Mouse (Mus musculus) megakaryocyte-erythroid progenitor cell, adult 5 weeks (primary cell): ENCODE results near the gene Tulp2. TPM values are rescaled to one million over a fixed set of nuclear protein-coding genes. Genes with fewer than 3 reads are reported as not detected.

Source experiments
- polyA plus RNA-seq: library from polyadenylated mRNA; stranded (reverse); fragments of >175 nt; gene quantifications from 2 replicates; pipeline ENCODE4 v1.2.3, GENCODE M21; 2012

Tulp2 gene
- polyA plus RNA-seq: 0.05 TPM in 1 of 2 replicates, not detected in the other

DNA sequence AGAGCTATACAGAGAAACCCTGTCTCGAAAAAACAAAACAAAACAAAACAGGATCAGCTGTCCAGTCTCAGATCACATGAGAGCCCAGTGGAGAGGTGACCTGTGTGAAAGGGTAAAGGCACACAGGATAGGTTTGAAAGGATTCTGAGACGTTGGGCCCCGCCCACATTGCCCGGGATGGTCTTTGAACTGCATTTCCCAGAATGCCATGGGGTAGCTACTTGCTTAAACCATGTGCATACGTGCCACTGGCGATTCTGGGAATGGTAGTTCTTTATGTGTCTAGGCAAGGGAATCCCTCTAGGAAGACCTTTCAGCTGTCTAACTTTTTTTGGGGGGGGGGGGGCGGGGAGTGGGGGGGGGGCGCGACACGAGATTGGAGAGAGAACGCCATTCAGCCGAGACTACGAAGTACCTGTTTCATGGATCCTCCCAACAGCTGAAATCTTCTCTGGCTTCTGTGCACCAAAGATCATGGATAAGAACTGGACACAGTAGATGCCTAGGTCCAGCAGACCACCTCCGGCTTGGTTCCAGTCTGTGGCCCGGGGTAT is at the start of gene Tulp2:
Gene Tulp2 (plus strand): TSS at position 504 of the 554 bp plus-strand sequence.

DNA sequence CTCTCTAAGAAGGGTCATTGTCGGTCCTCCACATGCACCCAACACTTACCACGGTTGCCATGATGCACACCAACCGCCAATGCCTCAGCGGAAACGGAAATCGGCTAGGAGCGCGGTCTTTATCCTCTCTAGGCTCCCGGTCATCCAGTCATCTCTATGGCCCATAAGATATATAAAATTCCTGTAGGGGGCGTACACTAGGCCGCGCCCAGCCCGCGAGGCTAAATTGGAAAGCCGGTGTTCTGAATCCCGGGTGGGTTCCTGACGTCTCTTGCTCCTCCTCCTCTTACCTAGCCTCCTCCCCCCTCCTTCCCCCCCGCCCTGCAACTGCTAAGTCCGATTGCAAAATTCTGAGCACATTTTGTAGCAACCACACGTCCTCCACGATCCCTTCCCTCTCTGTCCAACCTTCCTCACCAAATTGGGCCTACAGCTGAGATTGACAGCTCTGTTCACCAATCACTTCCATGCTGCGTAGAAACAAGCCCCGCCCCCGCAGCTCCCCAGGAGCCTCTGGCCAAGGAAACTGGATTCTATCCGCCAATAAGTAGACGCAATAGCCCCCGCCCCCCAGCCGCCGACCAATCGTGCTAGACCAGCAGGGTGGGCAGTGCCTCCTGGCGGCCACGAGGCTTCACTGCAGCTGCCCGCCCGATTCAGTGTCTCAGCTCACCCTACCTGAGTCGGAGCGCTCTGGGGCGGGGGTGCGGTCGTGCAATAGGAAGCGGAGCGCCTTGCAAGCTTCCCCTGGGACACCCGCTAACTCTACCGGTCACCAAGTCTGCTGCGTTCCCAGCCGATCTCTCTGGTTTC is 47.3 kb upstream of the Tulp2 start, which contains the start of gene Gys1:
Gene Gys1 (plus strand): TSS at position 642 of the 813 bp plus-strand sequence.

GRCm38 (mm10) chr7:45437521-45438276 is 44.0 kb upstream of the Tulp2 start, which contains the start of gene Ruvbl2:
TSS of gene Ruvbl2 (minus strand) at chr7:45438096.

GRCm38 (mm10) chr7:45459564-45460140 is 22.0 kb upstream of the Tulp2 start, which contains the start of gene Ftl1:
TSS of gene Ftl1 (minus strand) at chr7:45459884.

DNA sequence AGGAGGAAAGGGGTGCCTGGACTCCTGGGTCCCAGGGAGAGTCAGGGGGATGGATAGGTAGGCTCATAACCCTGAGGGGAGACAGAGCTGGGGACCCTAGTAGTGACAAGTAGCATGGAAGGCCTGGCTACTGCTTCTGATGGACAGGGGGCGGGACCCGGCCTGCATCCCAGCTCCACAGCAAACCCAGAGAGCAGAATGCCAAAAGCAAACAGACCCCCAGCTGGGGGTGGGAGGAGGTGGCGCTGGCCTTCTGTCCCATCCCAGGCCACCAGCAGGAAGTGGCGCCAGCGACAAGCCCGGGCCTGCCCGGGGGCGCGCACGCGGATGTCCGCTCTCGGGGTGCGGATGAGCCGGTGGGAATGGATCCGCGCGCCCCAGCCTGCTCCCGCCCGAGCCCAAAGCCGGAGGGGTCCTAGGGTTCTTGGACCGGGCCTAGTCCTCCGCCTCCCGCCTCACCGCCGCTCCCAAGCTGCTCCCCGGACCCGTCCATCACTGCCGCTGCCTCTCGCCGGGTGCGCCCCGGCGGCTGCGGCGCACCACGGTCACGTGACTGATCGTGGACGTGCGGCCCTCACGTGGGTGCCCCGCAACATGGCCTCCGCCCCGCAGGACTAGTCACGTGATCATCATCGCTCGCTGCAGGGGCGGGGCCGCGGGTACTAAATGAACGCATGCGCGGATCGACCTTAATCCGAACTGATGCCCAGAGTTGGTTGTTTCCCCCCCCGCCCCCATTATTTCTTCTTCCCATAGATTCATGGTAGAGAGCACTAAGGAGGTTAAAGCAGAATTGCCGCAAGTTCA is 15.2 kb upstream of the Tulp2 start, which contains the start of gene Bax:
Gene Bax (minus strand): TSS at position 616 of the 807 bp plus-strand sequence.

DNA sequence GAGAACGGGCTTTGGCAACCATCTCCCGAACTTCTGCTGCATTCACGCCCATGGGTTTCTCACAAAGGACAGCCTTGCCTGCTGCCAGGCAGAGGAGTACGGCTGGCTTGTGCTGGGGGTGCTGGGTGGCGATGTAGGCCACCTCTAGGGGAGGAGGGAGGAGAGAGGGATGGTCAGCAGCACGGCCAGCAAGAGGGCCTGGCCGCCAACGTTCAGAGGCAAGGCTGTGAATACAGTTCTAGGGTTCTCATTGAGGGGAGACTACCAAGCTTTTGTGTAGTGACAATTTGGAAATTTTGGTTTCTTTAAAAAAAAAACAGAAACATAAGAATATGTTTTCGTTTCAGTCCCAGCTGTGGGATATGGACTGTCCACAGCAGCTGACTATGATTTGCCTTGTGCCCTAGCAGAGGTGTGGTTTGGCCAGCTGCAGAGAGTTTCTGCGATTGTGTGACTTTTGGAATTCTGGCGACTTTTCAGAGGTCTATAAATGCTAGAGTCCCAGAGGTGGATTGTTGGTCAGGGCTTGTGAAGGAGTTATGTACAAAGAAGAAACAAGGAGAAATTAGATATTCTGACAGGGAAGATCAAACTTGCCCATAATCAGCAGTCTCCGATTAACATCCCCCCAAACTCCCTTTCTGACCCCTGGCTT is 5.2 kb downstream of the Tulp2 start, which contains the start of gene Gm45808:
Gene Gm45808 (minus strand): TSS at position 51 of the 655 bp plus-strand sequence.

GRCm38 (mm10) chr7:45488293-45489204 is 6.9 kb downstream of the Tulp2 start, which contains the start of gene Dhdh:
TSS of gene Dhdh (minus strand) at chr7:45488805.

DNA sequence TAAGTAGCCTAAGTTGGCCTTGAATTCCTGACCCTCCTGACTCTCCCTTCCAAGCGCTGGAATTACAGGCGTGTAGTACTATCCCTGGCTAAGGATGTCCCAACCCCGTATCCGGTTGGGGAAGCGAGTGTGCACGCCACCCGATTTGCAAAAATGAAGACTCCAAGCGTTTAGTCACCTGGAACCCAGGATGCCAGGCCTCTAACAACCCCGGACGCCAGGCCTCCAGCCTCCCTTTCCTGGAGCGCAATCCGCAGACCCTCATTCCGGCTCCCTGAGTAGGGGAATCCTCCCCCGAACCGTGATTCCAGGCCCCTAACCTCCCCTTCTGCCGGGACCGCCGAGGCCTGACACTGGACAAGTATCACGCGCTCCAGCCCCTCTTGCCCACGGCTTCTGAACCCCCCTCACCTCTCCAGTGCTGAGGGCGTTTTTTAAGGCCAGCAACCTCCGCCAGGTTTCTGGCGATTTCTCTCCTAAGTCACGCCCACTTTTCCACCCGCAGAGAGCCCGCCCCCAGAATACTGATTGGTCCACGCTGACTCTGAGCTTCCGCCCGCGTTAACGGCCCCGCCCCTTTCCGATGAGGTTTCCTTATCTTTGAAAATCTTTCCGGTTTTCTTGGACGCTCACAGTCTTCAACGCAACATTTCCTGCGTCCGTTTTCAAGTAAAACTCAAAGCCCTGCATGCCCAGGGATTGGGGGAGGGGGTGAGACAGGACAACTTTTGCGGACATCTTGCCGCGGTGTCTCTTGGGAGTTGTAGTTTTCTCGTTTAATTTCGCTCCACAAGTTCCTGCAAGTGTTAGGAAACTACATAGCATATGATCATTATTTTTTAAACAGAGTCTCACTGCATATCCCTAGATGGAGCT is 28.5 kb downstream of the Tulp2 start, which contains the start of gene Nucb1:
Gene Nucb1 (minus strand): TSS at position 495 of the 876 bp plus-strand sequence.

GRCm38 (mm10) chr7:45525809-45526473 is 44.3 kb downstream of the Tulp2 start, which contains the start of the genes Ppp1r15a and Plekha4:
TSS of gene Ppp1r15a (minus strand) at chr7:45526268.
TSS of gene Plekha4 (plus strand) at chr7:45526330.

DNA sequence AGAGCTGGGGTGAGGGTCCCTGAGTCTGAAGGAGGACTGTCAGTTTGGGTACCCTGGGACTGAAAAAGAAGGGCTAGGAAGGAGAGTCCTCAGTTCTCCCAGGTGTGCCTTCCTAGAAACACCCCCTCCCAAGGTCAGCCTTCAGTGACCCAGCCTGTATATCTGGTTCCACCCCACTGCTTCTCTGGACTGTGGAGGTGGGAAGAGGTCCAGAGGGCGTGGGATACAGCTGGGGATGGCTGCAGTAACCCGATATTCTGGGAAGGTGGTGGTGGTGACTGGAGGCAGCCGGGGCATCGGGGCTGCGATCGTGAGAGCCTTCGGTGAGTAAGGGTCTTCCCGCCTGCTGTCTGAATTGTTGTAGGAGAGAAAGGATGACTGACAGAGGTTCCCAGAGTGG is 73.1 kb downstream of the Tulp2 start, which contains the start of gene Hsd17b14:
Gene Hsd17b14 (plus strand): TSS at position 150 of the 400 bp plus-strand sequence.

GRCm38 (mm10) chr7:45570103-45570741 is 88.5 kb downstream of the Tulp2 start, which contains the start of gene Bcat2:
TSS of gene Bcat2 (plus strand) at chr7:45570153.

Other genes starting within 250 kb of the Tulp2 start
- gene Cd37, start 242.8 kb upstream of the Tulp2 start, polyA plus RNA-seq: 173 and 185 TPM in 2 replicates
- not detected in 2 replicates for gene Slc6a16, start 240.8 kb upstream of the Tulp2 start, polyA plus RNA-seq
- gene Slc6a21, start 204.4 kb upstream of the Tulp2 start, polyA plus RNA-seq: 0.09 TPM in 1 of 2 replicates, not detected in the other
- 3.3 and 5.4 TPM in 2 replicates for gene Trpm4, start 148.1 kb upstream of the Tulp2 start, polyA plus RNA-seq
- not detected in 2 replicates for gene Hrc, start 146.6 kb upstream of the Tulp2 start, polyA plus RNA-seq
- gene Ppfia3, start 114.9 kb upstream of the Tulp2 start, polyA plus RNA-seq: 0.56 TPM in 2 replicates
- gene Lin7b, start 111.3 kb upstream of the Tulp2 start, polyA plus RNA-seq: 2.3 and 2.6 TPM in 2 replicates
- 920 and 1,244 TPM in 2 replicates for gene Snrnp70, start 86.1 kb upstream of the Tulp2 start, polyA plus RNA-seq
- 0.04 and 0.28 TPM in 2 replicates for gene Kcna7, start 76.2 kb upstream of the Tulp2 start, polyA plus RNA-seq
- gene Ntf5, start 68.2 kb upstream of the Tulp2 start, polyA plus RNA-seq: 0.04 TPM in 1 of 2 replicates, not detected in the other
- 0.11 TPM in 1 of 2 replicates, not detected in the other for gene Lhb, start 61.1 kb upstream of the Tulp2 start, polyA plus RNA-seq
- 28.3 and 36.5 TPM in 2 replicates for gene Gys1, start 47.0 kb upstream of the Tulp2 start, polyA plus RNA-seq
- 407 and 425 TPM in 2 replicates for gene Ruvbl2, start 43.8 kb upstream of the Tulp2 start, polyA plus RNA-seq
- 3,550 and 4,748 TPM in 2 replicates for gene Ftl1, start 22.0 kb upstream of the Tulp2 start, polyA plus RNA-seq
- 188 and 194 TPM in 2 replicates for gene Bax, start 15.0 kb upstream of the Tulp2 start, polyA plus RNA-seq
- gene Gm45808, start 4.9 kb downstream of the Tulp2 start, polyA plus RNA-seq: not detected in 2 replicates
- gene Dhdh, start 6.9 kb downstream of the Tulp2 start, polyA plus RNA-seq: 4.6 TPM in 2 replicates
- gene Nucb1, start 28.5 kb downstream of the Tulp2 start, polyA plus RNA-seq: 728 and 929 TPM in 2 replicates
- 397 and 438 TPM in 2 replicates for gene Ppp1r15a, start 44.4 kb downstream of the Tulp2 start, polyA plus RNA-seq
- gene Plekha4, start 44.5 kb downstream of the Tulp2 start, polyA plus RNA-seq: 0.93 and 1.1 TPM in 2 replicates
- 2.8 and 3.1 TPM in 2 replicates for gene Hsd17b14, start 73.0 kb downstream of the Tulp2 start, polyA plus RNA-seq
- gene Bcat2, start 88.3 kb downstream of the Tulp2 start, polyA plus RNA-seq: 58.9 and 61.2 TPM in 2 replicates
- gene Fgf21, start 133.6 kb downstream of the Tulp2 start, polyA plus RNA-seq: not detected in 2 replicates
- not detected in 2 replicates for gene Fut1, start 135.4 kb downstream of the Tulp2 start, polyA plus RNA-seq
- gene Izumo1, start 139.9 kb downstream of the Tulp2 start, polyA plus RNA-seq: 0.14 and 0.18 TPM in 2 replicates
- gene Rasip1, start 145.6 kb downstream of the Tulp2 start, polyA plus RNA-seq: 0.60 and 0.75 TPM in 2 replicates
- 0.30 TPM in 1 of 2 replicates, not detected in the other for gene Mamstr, start 158.1 kb downstream of the Tulp2 start, polyA plus RNA-seq
- 0.10 TPM in 1 of 2 replicates, not detected in the other for gene Fut2, start 184.5 kb downstream of the Tulp2 start, polyA plus RNA-seq
- gene Ntn5, start 202.1 kb downstream of the Tulp2 start, polyA plus RNA-seq: 0.04 TPM in 1 of 2 replicates, not detected in the other
- 0.04 TPM in 1 of 2 replicates, not detected in the other for gene Sec1, start 212.5 kb downstream of the Tulp2 start, polyA plus RNA-seq
- 0.31 TPM in 1 of 2 replicates, not detected in the other for gene Car11, start 218.0 kb downstream of the Tulp2 start, polyA plus RNA-seq
- 13.7 and 15.4 TPM in 2 replicates for gene Dbp, start 223.2 kb downstream of the Tulp2 start, polyA plus RNA-seq
- 13,154 and 13,434 TPM in 2 replicates for gene Rpl18, start 233.6 kb downstream of the Tulp2 start, polyA plus RNA-seq
- gene Sphk2, start 236.1 kb downstream of the Tulp2 start, polyA plus RNA-seq: 95.0 and 123 TPM in 2 replicates
- 1.4 and 2.6 TPM in 2 replicates for gene Fam83e, start 239.3 kb downstream of the Tulp2 start, polyA plus RNA-seq
- gene Spaca4, start 243.9 kb downstream of the Tulp2 start, polyA plus RNA-seq: not detected in 2 replicates